Mouse (Mus musculus) NIH3T3 (cell line): Measurements from ENCODE around the gene Col24a1.

Source experiments
- DNase-seq: peaks from one replicate; pipeline ENCODE4 v3.0.0-alpha.2; 2012; ENCODE audit warnings: low read depth

Col24a1 gene

DNA sequence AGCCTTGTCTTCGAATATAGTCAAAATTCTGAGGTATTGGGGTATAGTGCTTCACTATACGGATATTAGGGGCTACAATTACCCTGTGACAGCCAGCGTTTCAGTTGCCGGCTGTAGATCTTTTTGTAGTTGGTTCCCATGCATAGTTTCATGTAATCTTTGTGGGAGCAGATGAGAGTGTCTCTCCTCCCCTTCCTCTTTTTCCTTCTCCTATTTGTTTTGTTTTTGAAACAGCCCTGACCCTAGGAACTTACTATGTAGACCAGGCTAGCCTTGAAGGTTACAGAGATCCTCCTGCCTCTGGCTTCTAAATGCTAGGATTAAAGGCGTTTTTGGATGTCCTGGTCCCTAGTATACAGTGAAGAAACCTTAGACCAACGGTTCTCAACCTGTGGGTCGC lies 283.1 kb downstream of the Col24a1 start:
- DNase-seq = no peak

DNA sequence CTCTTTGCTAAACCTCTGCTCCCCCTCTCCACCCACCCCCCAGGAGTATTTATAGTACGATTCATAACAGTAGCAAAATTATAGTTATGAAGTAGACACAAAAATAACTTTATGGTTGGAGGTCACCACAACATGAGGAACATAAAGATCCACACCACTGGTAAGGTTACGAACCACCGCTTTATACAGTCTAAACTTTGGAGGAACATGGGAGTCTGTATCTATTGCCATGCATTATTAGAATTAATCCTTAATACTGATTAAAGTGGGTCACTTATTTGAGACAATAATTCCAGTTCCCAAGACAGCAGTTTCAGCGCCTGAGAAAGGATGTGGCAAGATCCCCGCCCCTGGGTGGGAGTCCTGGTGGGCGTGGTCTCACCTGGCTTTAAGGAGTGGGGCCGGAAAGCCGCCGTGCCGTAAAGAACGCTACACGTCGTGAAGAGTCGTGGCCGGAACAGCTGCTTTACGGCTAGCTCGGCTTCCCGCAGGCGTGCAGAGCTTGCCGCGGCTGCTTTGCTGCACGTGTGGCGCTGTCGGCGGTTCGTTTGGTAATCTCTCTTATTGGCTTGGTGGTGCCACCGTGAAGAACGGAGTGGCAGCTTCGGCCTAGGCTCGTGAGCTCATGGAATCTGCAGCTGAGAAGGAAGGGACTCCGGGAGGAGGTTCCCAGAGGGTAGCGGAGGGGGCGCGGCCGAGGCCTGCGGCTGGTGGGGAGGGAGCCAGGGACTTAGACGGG lies 283.6 kb downstream of the Col24a1 start, which contains the start of gene Znhit6:
Gene Znhit6 (plus strand): TSS at position 463 of the 739 bp plus-strand sequence.
- DNase-seq = peak; percentile 95

DNA sequence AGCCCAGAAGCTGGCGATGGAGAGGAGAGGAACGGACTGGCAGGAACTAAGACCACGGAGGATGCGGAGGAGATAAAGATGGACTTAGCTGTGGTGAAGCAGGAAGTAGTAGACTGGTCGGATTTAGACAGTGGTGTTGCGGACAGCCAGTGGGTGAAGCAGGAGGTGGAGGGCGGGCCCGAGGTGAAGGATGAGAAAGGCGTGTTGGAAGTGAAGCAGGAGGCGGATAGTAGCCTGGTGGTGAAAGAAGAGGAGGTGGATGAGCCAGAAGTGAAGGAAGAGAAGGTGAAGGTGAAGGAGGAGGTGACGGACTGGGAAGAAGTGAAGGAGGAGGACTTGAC lies 284.2 kb downstream of the Col24a1 start:
- DNase-seq = no peak

DNA sequence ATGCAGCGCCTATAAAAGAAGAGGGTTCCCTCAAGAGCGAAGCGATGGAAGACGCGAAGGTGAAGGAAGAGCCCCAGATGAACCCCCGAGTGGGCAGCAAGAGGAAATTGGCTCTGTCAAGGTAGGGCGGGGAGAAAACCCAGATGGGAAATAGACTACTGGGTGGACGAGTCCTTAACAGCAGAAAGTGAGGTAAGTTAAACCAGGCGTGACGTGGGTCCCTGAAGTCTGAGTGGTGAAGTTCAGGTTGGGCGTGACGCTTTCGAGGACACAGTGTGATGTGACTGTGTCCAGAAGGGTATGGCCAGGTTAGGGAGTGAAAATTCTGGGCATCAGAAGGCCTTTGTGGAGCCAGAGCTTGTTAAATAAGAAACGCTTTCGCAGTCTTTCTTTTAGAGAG lies 284.6 kb downstream of the Col24a1 start:
- no peak for DNase-seq

DNA sequence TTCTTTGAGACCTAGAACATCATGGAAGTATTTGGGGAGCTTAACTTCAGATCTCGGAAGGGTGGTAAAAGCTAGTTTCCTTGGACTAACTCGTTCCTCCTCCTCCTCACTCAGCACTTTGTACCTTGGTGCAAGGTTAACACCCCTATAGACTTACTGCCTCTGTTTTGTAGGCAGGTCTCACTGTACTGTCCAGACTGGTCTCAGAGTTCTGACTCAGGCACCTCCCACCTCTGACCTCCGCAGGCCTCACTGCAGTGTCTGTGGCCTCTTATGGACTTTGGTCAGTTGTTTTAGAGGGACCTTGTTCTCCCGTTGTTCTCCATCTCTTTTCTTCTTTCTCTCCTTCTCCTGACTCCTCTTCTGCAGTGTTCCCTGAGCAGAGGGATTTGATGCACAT lies 290.8 kb downstream of the Col24a1 start:
- no peak for DNase-seq

DNA sequence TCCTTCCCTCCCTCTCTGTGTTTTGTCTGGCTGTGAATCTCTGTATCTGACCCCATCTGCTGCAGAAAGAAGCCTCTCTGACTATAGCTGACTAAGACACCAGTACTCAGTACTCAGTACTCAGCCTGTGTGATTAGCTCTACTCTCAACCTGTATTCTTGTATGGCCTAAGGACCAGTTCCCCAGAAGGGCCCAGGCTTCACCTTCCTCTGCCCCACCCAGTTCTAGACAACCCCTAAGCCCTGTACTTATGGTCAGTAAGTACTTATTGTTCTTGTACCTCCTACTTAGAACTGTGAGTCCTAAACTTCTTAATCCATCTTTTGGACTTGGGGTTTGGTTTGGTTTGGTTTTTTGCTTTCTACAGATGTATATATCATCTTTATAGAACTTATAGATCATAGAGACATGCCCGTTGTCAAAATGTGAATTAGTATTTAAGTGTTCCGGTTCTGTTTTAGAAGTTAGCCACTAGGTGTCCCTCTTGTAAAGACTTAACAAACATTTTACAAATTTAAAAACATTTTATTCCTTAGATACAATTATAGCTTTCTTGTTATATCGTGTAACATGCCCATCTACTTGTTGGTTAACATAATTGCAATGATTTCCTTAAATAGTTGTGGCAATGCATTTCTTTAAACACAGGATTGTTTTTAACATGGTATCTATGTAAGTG lies 291.4 kb downstream of the Col24a1 start:
- DNase-seq = peak; percentile 62

DNA sequence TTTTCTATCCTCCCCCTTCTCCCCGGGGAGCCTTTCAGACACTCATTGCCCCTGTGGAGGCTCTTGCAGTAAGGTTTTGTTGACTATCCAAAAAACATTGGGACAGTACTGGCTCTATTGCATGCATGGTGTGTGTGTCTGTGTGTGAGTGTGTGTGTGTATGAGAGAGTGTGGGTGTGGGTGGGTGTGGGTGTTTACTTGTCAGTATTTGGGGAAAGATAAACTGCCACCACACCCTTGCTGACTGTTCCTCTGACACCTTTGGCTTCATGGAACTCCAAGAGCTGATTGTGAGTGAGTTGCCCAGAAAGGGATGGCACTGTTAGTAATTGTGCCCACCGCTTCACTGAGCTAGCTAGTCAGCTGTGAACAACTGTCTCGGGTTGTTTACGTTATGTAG lies 298.3 kb downstream of the Col24a1 start:
- DNase-seq = no peak

DNA sequence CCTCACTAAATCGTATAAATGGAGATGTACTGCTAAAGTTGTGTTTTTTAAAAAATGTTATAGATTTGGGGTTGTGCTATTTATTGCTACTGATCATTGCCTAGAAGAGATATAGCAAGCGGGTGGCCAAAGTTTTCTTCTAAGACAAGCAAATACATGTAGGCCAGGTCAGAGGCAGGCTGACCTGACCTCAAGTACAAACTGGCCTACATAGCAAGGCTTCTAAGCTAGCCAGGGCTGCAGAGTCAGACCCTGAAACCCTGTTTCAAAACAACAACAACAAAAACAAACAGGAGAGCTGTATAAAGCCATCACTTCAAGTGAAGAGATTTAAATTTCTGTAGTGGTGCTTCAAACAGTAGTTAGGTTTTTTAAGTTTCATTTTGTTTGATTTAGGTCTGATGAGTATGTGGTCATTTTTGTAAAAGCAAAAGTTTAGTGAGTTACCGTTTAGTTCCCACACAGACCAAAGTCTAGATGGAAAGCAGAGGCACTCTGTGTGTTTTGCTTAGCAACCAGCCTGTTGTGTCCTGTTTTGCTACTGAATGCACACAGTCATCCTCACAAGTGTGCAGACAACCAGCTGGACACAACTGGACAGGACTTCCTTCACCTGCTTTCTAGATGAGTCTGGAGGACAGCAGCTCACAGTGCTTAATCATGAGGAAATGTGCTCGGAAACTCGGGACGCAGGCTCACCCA lies 299.7 kb downstream of the Col24a1 start:
- no peak for DNase-seq

DNA sequence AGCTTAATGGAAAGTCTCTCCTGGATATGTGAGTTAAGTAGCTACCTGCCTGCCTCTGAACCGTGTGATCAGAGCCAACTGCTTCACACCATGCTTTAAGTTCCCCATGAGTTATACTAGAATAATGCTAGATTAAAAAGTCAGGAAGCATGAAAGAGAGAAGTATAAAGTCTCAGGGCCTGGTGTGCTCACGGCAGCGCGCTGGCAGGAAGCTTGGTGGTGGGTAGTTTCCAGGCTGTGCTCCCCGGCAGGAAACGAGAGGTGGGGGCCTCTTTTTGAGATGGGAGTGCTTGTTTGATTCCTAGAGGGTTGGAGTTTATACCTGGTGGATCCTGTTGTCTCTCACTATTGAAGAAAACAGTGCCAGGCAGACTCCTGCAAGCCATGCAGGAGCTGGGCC lies 303.1 kb downstream of the Col24a1 start:
- no peak for DNase-seq

DNA sequence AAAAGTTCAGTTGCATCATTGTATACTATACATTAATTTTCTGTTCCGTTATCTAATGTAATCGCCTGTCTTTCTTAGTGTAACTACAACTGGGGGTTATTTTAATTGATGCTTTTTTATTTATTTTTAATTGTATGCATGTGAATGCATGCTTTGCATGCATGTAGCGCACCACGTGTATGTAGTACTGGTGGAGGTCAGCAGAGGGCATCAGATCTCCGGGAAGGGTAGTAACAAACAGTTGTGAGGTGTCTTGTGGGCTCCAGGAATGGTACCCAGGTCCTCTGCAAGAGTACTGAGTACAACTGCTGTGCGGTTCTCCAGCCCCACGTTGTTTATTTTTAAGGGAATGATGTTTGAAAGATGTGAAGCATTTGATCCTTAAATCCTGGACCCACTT lies 306.8 kb downstream of the Col24a1 start:
- no peak for DNase-seq

DNA sequence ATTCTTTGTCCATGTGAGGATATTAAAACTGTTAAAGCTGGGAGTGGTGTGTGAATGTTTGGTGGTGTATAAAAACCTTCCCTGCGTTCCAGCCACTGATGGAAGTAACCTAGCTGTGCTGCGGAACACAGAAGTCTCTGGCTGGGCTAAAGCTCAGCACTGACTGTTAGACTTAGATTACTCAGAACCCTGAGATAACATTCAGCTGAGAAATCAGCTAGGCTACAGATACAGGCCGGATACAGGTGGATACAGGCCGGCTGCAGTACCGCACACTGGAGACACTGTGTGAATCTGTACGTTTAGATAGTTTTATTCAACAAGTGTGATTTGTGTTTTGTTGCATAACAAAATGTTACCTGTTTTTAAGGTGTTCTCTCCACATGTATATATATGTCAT lies 308.5 kb downstream of the Col24a1 start:
- no peak for DNase-seq

DNA sequence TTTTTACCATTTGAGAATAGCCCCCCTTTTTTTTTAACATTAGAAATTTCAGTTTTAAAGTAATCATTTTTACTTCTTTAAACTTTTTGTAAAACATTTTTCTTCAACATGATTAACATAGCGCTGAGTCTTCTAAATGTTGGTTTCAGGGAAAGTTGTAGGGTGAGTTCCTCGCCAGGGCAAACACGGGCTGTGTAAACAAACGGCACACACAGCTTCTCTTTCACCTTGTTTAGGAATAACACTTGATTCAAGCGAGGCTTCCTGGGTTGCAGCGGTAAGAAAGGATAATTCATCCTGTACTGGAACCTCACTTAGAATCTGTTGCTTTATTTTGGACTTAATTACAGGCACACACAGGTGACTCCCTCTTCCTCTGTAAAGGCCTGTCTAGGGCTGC lies 309.1 kb downstream of the Col24a1 start:
- DNase-seq = no peak
